ENCODE assay signal across 23 mouse cellular contexts in genomic region chr6:113184163-113184562, GRCm38 (mm10). TPM values are rescaled to one million over a fixed set of nuclear protein-coding genes. Genes with fewer than 3 reads are reported as not detected.
A peak's percentile ranks its signal among the peaks of the same experiment; 100 is the strongest.
DNase-seq lines count a peak whose midpoint lies in the region; ATAC-seq and TF ChIP-seq lines count a peak whose summit lies in the region.
"Had no signal": no experiment of that assay in that cellular context is flagged by ENCODE, and none has a peak within 500 bp of the region (broad histone marks: within the 10 kb centered on the region; RNA-seq: fewer than 3 reads in every experiment).

No protein-coding gene starts in this region.

- H3K9me3 ChIP-seq in heart, embryonic 11.5 days (replicated peaks; ENCODE audit: control insufficient read depth, low read length), result no peaks in the 10 kb centered on the region
- H3K9me3 ChIP-seq: embryonic facial prominence, embryonic 12.5 days; heart, embryonic 13.5 days; hindbrain, embryonic 15.5 days; limb, embryonic 12.5 days; liver, embryonic 13.5 days; midbrain, embryonic 12.5 days had no signal

- no peak overlapping the region for H3K4me2 ChIP-seq in heart, embryonic 11.5 days
- H3K4me2 ChIP-seq: embryonic facial prominence, embryonic 12.5 days; heart, embryonic 13.5 days; hindbrain, embryonic 15.5 days; limb, embryonic 12.5 days; liver, embryonic 13.5 days; midbrain, embryonic 12.5 days had no signal

- H3K27me3 ChIP-seq in heart, adult 2 months (ENCODE audit: control insufficient read depth, insufficient read depth, low read length), result peaks cover 2% of the 10 kb centered on the region; the same call in 1 of the 2 replicates
- H3K27me3 ChIP-seq in heart, embryonic 11.5 days (ENCODE audit: control insufficient read depth, insufficient read depth, low read length), result no peaks in the 10 kb centered on the region
- H3K27me3 ChIP-seq: hindbrain, embryonic 15.5 days; liver, embryonic 13.5 days; midbrain, embryonic 12.5 days had no signal

- intact Hi-C loops in heart, adult 2 months (cut with DNase I), result no loop called here
- intact Hi-C loops in heart, postnatal 36 days (cut with DNase I), result no loop called here
- intact Hi-C loops in left cerebral cortex, adult 2 months (cut with DNase I), result no loop called here

- DNase-seq in heart, adult 2 months, result peak; percentile 31 to 51
- DNase-seq in lung, postnatal 10 days, result peak; percentile 34
- DNase-seq in lung, adult 18-20 months, result no peak
- DNase-seq in heart, postnatal 36 days, result peak; percentile 17 to 28
- DNase-seq in urinary bladder, postnatal 14 days (ENCODE audit: low spot score), result no peak
- DNase-seq in left cerebral cortex, adult 2 months (ENCODE audit: extremely low spot score in 1 of 2, low spot score in 2 of 2), result no peak
- DNase-seq: adrenal gland, adult 8-10 months; B cell, adult 2 months; cerebellum, adult 2 months; gastrocnemius, adult 2 months; liver, embryonic 13.5 days; thymus, postnatal 14 days had no signal

- ATAC-seq in heart, embryonic 11.5 days (replicated peaks; ENCODE audit: insufficient number of reproducible peaks, low FRiP score, low TSS enrichment), result no peak
- ATAC-seq: forebrain, embryonic 16.5 days; intestine, embryonic 16.5 days had no signal

- H3K4me1 ChIP-seq in heart, adult 2 months (ENCODE audit: control insufficient read depth, insufficient read depth, low read length), result peaks cover 2% of the 10 kb centered on the region; the same call in 1 of the 2 replicates
- no peaks in the 10 kb centered on the region for H3K4me1 ChIP-seq in heart, embryonic 11.5 days (ENCODE audit: control insufficient read depth, insufficient read depth, low read length)
- H3K4me1 ChIP-seq: embryonic facial prominence, embryonic 12.5 days; heart, embryonic 13.5 days; limb, embryonic 12.5 days; liver, embryonic 13.5 days had no signal

- TF ChIP-seq CTCF in heart, adult 2 months (IDR thresholded peaks at IDR 0.05), result no peak
- no peak for TF ChIP-seq CTCF in left cerebral cortex, adult 2 months (IDR thresholded peaks at IDR 0.05)

- no peak overlapping the region for H3K9ac ChIP-seq in heart, adult 2 months (ENCODE audit: low read depth, low read length)
- no peak overlapping the region for H3K9ac ChIP-seq in heart, embryonic 11.5 days (ENCODE audit: low read depth, low read length)
- H3K9ac ChIP-seq: embryonic facial prominence, embryonic 12.5 days; heart, embryonic 13.5 days; hindbrain, embryonic 15.5 days; limb, embryonic 12.5 days; liver, embryonic 13.5 days; midbrain, embryonic 12.5 days had no signal

- no peak for TF ChIP-seq EP300 in heart, adult 2 months (IDR thresholded peaks at IDR 0.05; ENCODE audit: insufficient read depth, low read depth, low read length)

- WGBS in heart, adult 2 months, result 54% methylated on average over 9 of the region's 9 CpGs
- 55% methylated on average over 9 of the region's 9 CpGs for WGBS in heart, embryonic 11.5 days (ENCODE audit: insufficient replicate concordance)

- no peak overlapping the region for H3K4me3 ChIP-seq in heart, adult 2 months
- no peak overlapping the region for H3K4me3 ChIP-seq in heart, embryonic 11.5 days (ENCODE audit: low read depth, low read length)
- H3K4me3 ChIP-seq in left cerebral cortex, adult 2 months, result no peak overlapping the region
- H3K4me3 ChIP-seq: embryonic facial prominence, embryonic 12.5 days; gastrocnemius, adult 2 months; heart, embryonic 13.5 days; hindbrain, embryonic 15.5 days; limb, embryonic 12.5 days; liver, embryonic 13.5 days; midbrain, embryonic 12.5 days had no signal

- no peak for TF ChIP-seq POLR2A in heart, adult 2 months (IDR thresholded peaks at IDR 0.05; ENCODE audit: insufficient read depth, low read depth, low read length)

- no peak overlapping the region for H3K27ac ChIP-seq in heart, adult 2 months
- no peak overlapping the region for H3K27ac ChIP-seq in heart, embryonic 11.5 days (ENCODE audit: low read depth, low read length)
- H3K27ac ChIP-seq in left cerebral cortex, adult 2 months, result no peak overlapping the region
- H3K27ac ChIP-seq: embryonic facial prominence, embryonic 12.5 days; gastrocnemius, adult 2 months; heart, embryonic 13.5 days; hindbrain, embryonic 15.5 days; limb, embryonic 12.5 days; liver, embryonic 13.5 days; macrophage; midbrain, embryonic 12.5 days; stomach, postnatal 0 days had no signal

- H3K36me3 ChIP-seq in heart, adult 2 months (ENCODE audit: control insufficient read depth, insufficient read depth, low read length), result no peaks in the 10 kb centered on the region
- H3K36me3 ChIP-seq in heart, embryonic 11.5 days (ENCODE audit: control insufficient read depth, insufficient read depth, low read length), result no peaks in the 10 kb centered on the region
- H3K36me3 ChIP-seq: embryonic facial prominence, embryonic 12.5 days; heart, embryonic 13.5 days; limb, embryonic 12.5 days; liver, embryonic 13.5 days had no signal

- H3K79me2 ChIP-seq in heart, adult 2 months (replicated peaks; ENCODE audit: control insufficient read depth, insufficient read depth, low read length), result no peaks in the 10 kb centered on the region

RNA-seq across cellular contexts. Expression of gene Lhfpl4, which starts 11.0 kb away (rescaled TPM):
- under 1 TPM; 0.18 to 0.41 TPM for total RNA-seq in heart, adult 2 months (2021)
- polyA plus RNA-seq in heart, adult 2 months (2012; rRNA removed), result 0.23 and 0.44 TPM in 2 replicates
- polyA plus RNA-seq in heart, embryonic 11.5 days (2014; fragmentation: Nextera tagmentation; extraction: Ambion mirVana), result 0.23 and 0.39 TPM in 2 replicates
- total RNA-seq in heart, postnatal 36 days (2021), result under 1 TPM; 0.22 to 0.31 TPM
- total RNA-seq in left cerebral cortex, adult 2 months (2021), result 10 to 100 TPM; 81.1 to 83.1 TPM
- total RNA-seq: neutrophil, adult 5-6 weeks had no signal
- polyA plus RNA-seq: macrophage had no signal

RNA-seq across cellular contexts. Expression of gene Mtmr14, which starts 53.5 kb away (rescaled TPM):
- total RNA-seq in heart, adult 2 months (2021), result 10 to 100 TPM; 13.3 to 15.7 TPM
- 17.4 and 23.7 TPM in 2 replicates for polyA plus RNA-seq in heart, adult 2 months (2012; rRNA removed)
- 24.3 and 28.1 TPM in 2 replicates for polyA plus RNA-seq in heart, embryonic 11.5 days (2014; fragmentation: Nextera tagmentation; extraction: Ambion mirVana)
- total RNA-seq in heart, postnatal 36 days (2021), result 10 to 100 TPM; 20.0 to 21.0 TPM
- total RNA-seq in left cerebral cortex, adult 2 months (2021), result 10 to 100 TPM; 14.6 to 15.3 TPM

Comparison
In these comparisons a context has a peak if more than half of its experiments do, and no peak if none do; other contexts are left out.
1. DNase-seq: peak in heart, adult 2 months (2 of 2), lung, postnatal 10 days (single experiment) and heart, postnatal 36 days (2 of 2); none in lung, adult 18-20 months (0 of 2), urinary bladder, postnatal 14 days (single experiment) and left cerebral cortex, adult 2 months (0 of 2).
2. RNA of gene Lhfpl4, which starts 11.0 kb away (total RNA-seq): 81.1 to 83.1 TPM in left cerebral cortex, adult 2 months; 0.18 to 0.41 TPM in heart, adult 2 months and 0.22 to 0.31 TPM in heart, postnatal 36 days; every median in the first group is over 10 times any median in the second.